9 mouse cellular contexts compared by ENCODE assay signal in genomic region chr10:18953706-18954071, GRCm38 (mm10).
A peak's percentile ranks its signal among the peaks of the same experiment; 100 is the strongest.
DNase-seq lines count a peak whose midpoint lies in the region; ATAC-seq and TF ChIP-seq lines count a peak whose summit lies in the region.
"Had no signal": no experiment of that assay in that cellular context is flagged by ENCODE, and none has a peak within 500 bp of the region (broad histone marks: within the 10 kb centered on the region; RNA-seq: fewer than 3 reads in every experiment).

No protein-coding gene starts in this region.

- no peak overlapping the region for H3K27ac ChIP-seq in limb, embryonic 14.5 days (replicated peaks; ENCODE audit: low read depth, low read length)
- no peak overlapping the region for H3K27ac ChIP-seq in limb, embryonic 10.5 days
- no peak overlapping the region for H3K27ac ChIP-seq in forebrain, embryonic 11.5 days (ENCODE audit: low read depth, low read length)
- H3K27ac ChIP-seq: limb, embryonic 15.5 days had no signal

- no peak for ATAC-seq in limb, embryonic 14.5 days (ENCODE audit: low FRiP score, low read depth)
- peak; percentile 44 for ATAC-seq in Patski
- no peak for ATAC-seq in forebrain, embryonic 11.5 days (replicated peaks; ENCODE audit: low FRiP score)

- no peak for TF ChIP-seq POLR2A in limb, embryonic 14.5 days (IDR thresholded peaks at IDR 0.05; ENCODE audit: borderline replicate concordance, extremely low read depth, insufficient read depth, insufficient read length)

- H3K4me2 ChIP-seq in limb, embryonic 14.5 days (replicated peaks; ENCODE audit: low read depth, low read length, severe bottlenecking), result no peak overlapping the region
- H3K4me2 ChIP-seq in forebrain, embryonic 11.5 days (ENCODE audit: low read depth, low read length, severe bottlenecking), result no peak overlapping the region
- H3K4me2 ChIP-seq: limb, embryonic 15.5 days had no signal

- H3K9me3 ChIP-seq in limb, embryonic 14.5 days (ENCODE audit: control insufficient read depth, low read length), result no peaks in the 10 kb centered on the region
- H3K9me3 ChIP-seq in limb, embryonic 10.5 days (replicated peaks), result no peaks in the 10 kb centered on the region
- H3K9me3 ChIP-seq in forebrain, embryonic 11.5 days (ENCODE audit: control insufficient read depth, low read length), result no peaks in the 10 kb centered on the region
- H3K9me3 ChIP-seq: limb, embryonic 15.5 days had no signal

- WGBS in limb, embryonic 14.5 days, result 20% methylated on average over 1 of the region's 1 CpGs
- WGBS in limb, embryonic 10.5 days, result 24% methylated on average over 1 of the region's 1 CpGs
- 12% methylated on average over 1 of the region's 1 CpGs for WGBS in forebrain, embryonic 11.5 days

- DNase-seq in frontal cortex, postnatal 36 days (ENCODE audit: low spot score in 2 of 2), result peak; percentile 2 to 9
- no peak for DNase-seq in frontal cortex, postnatal 25 days (ENCODE audit: low spot score in 2 of 2)
- DNase-seq in limb, embryonic 14.5 days (ENCODE audit: low spot score), result peak; percentile 64
- no peak for DNase-seq in limb, embryonic 10.5 days (ENCODE audit: low spot score)
- no peak for DNase-seq in Patski (ENCODE audit: low read depth, low spot score)
- peak; percentile 22 to 24 for DNase-seq in natural killer cell, adult 2 months (ENCODE audit: low spot score in 2 of 2)
- no peak for DNase-seq in forebrain, embryonic 11.5 days (ENCODE audit: low spot score)
- no peak for DNase-seq in testis, postnatal 14 days (ENCODE audit: low spot score)

- CTCF ChIA-PET in Patski (lab: Charles Lee), result interaction anchor here (0.7 to 1.5 kb wide), 9 partner anchors 11 to 285 kb away, joined by 3 to 9 read pairs (median 4); partner anchors contain the start of gene Tnfaip3

- POLR2A ChIA-PET in Patski (lab: Charles Lee), result no interaction called here

- no peak overlapping the region for H3K4me3 ChIP-seq in limb, embryonic 14.5 days (replicated peaks; ENCODE audit: low read length)
- H3K4me3 ChIP-seq in limb, embryonic 10.5 days, result no peak overlapping the region
- no peak overlapping the region for H3K4me3 ChIP-seq in forebrain, embryonic 11.5 days (ENCODE audit: low read depth, low read length)
- H3K4me3 ChIP-seq: limb, embryonic 15.5 days had no signal

- H3K36me3 ChIP-seq in limb, embryonic 14.5 days (ENCODE audit: control insufficient read depth, insufficient read depth, low read length), result no peaks in the 10 kb centered on the region
- no peaks in the 10 kb centered on the region for H3K36me3 ChIP-seq in limb, embryonic 10.5 days
- no peaks in the 10 kb centered on the region for H3K36me3 ChIP-seq in forebrain, embryonic 11.5 days (ENCODE audit: control insufficient read depth, insufficient read depth, low read length)
- H3K36me3 ChIP-seq: limb, embryonic 15.5 days had no signal

- no peak overlapping the region for H3K9ac ChIP-seq in limb, embryonic 14.5 days (ENCODE audit: low read depth, low read length, severe bottlenecking)
- no peak overlapping the region for H3K9ac ChIP-seq in forebrain, embryonic 11.5 days (ENCODE audit: low read length)
- H3K9ac ChIP-seq: limb, embryonic 15.5 days had no signal

- peak; percentile 69 for TF ChIP-seq CTCF in Patski (IDR thresholded peaks at IDR 0.05)

- no peaks in the 10 kb centered on the region for H3K27me3 ChIP-seq in limb, embryonic 14.5 days (ENCODE audit: control insufficient read depth, insufficient read depth, low read length)
- no peaks in the 10 kb centered on the region for H3K27me3 ChIP-seq in limb, embryonic 10.5 days (ENCODE audit: low read depth, poor library complexity, severe bottlenecking)
- no peaks in the 10 kb centered on the region for H3K27me3 ChIP-seq in Patski
- no peaks in the 10 kb centered on the region for H3K27me3 ChIP-seq in forebrain, embryonic 11.5 days (ENCODE audit: control insufficient read depth, insufficient read depth, low read length)
- H3K27me3 ChIP-seq: limb, embryonic 15.5 days had no signal

- in situ Hi-C loops in Patski (cut with MboI; ENCODE audit: low pct_unique_long_range_greater_than_20kb), result loop anchor here (5.0 kb wide), 2 partner anchors 59 to 234 kb away; no protein-coding TSS in a partner anchor

- H3K4me1 ChIP-seq in limb, embryonic 14.5 days (ENCODE audit: control insufficient read depth, insufficient read depth, low read length), result no peaks in the 10 kb centered on the region
- H3K4me1 ChIP-seq in limb, embryonic 10.5 days, result no peaks in the 10 kb centered on the region
- H3K4me1 ChIP-seq in forebrain, embryonic 11.5 days (replicated peaks; ENCODE audit: control insufficient read depth, insufficient read depth, low read length), result no peaks in the 10 kb centered on the region
- H3K4me1 ChIP-seq: limb, embryonic 15.5 days had no signal

Comparison
In these comparisons a context has a peak if more than half of its experiments do, and no peak if none do; other contexts are left out.
1. DNase-seq: peak in frontal cortex, postnatal 36 days (2 of 2), limb, embryonic 14.5 days (single experiment) and natural killer cell, adult 2 months (2 of 2); none in frontal cortex, postnatal 25 days (0 of 2), limb, embryonic 10.5 days (single experiment), Patski (single experiment), forebrain, embryonic 11.5 days (single experiment) and testis, postnatal 14 days (single experiment).